Mouse (Mus musculus) lung, embryonic 14.5 days (tissue): ENCODE data around the gene Trabd2b. TPM values are rescaled to one million over a fixed set of nuclear protein-coding genes. Genes with fewer than 3 reads are reported as not detected.

Source experiments
- ATAC-seq: fragments of 200-750 bp; cut with Nextera tagmentation; 2 replicates; pipeline ENCODE4 v1.8.0; 2017; ENCODE audit warnings: mild to moderate bottlenecking, moderate TSS enrichment, moderate library complexity; ENCODE audit not compliant: insufficient read depth
- DNase-seq: peaks from one replicate; pipeline ENCODE4 v3.0.0-alpha.2; 2015
- H3K27ac ChIP-seq: fragments of 300-500 bp; sonication (generic); 2 replicates; pipeline ENCODE4 v1.5.1; 2014; ENCODE audit warnings: low read depth, mild to moderate bottlenecking, moderate library complexity
- H3K27me3 ChIP-seq: fragments of 300-500 bp; sonication (generic); 2 replicates; pipeline ENCODE4 v1.6.1; 2014; ENCODE audit warnings: low read length, control low read depth; ENCODE audit not compliant: insufficient read depth
- H3K36me3 ChIP-seq: fragments of 300-500 bp; sonication (generic); 2 replicates; pipeline ENCODE4 v1.6.1; 2014; ENCODE audit warnings: control low read depth; ENCODE audit not compliant: insufficient read depth
- H3K4me1 ChIP-seq: fragments of 300-500 bp; sonication (generic); 2 replicates; pipeline ENCODE4 v1.6.1; 2014; ENCODE audit warnings: antibody characterized with exemption, control low read depth; ENCODE audit not compliant: insufficient read depth
- H3K4me2 ChIP-seq: fragments of 300-500 bp; sonication (generic); 2 replicates; pipeline ENCODE4 v1.6.1; 2014; ENCODE audit warnings: mild to moderate bottlenecking
- H3K4me3 ChIP-seq: fragments of 300-500 bp; sonication (generic); 2 replicates; pipeline ENCODE4 v1.5.1; 2014; ENCODE audit warnings: low read depth, low read length
- H3K9ac ChIP-seq: fragments of 300-500 bp; sonication (generic); 2 replicates; pipeline ENCODE4 v1.6.1; 2014
- H3K9me3 ChIP-seq: fragments of 300-500 bp; sonication (generic); 2 replicates; pipeline ENCODE4 v1.6.1; 2016; ENCODE audit warnings: low read depth, low read length, control low read depth
- CTCF ChIP-seq: IDR thresholded peaks from 2 replicates; pipeline ENCODE4 v1.5.1; 2016; ENCODE audit warnings: antibody characterized with exemption, low read depth
- WGBS: fragments of 180-500 bp; shearing (Covaris S2); extraction: QIAGEN DNeasy Blood & Tissue Kit; methylation state at CpG from one replicate; pipeline ENCODE4 v1.1.7; 2014; 5-methylcytosine and 5-hydroxymethylcytosine counted together
- polyA plus RNA-seq: library from polyadenylated mRNA; unstranded; fragments of >200 nt; fragmentation: Nextera tagmentation; extraction: Ambion mirVana; gene quantifications from 2 replicates; pipeline ENCODE4 v1.2.1, GENCODE M21; 2014

Trabd2b gene
- polyA plus RNA-seq, 1 experiment from 2014 or later, result 4.6 TPM

GRCm38 (mm10) chr4:114487701-114488100, 81.2 kb downstream of the Trabd2b start:
- no peaks in the 10 kb centered on the region for H3K36me3 ChIP-seq

GRCm38 (mm10) chr4:114492157-114492556, 85.6 kb downstream of the Trabd2b start:
- H3K9ac ChIP-seq, result no peak overlapping the region
- no peaks in the 10 kb centered on the region for H3K27me3 ChIP-seq
- no peak for DNase-seq
- no peak overlapping the region for H3K4me3 ChIP-seq
- 0 out of 2 replicates have a peak, but pooled peaks cover 3% of the 10 kb centered on the region for H3K9me3 ChIP-seq
- 46% methylated on average over 4 of the region's 4 CpGs for WGBS
- no peak for TF ChIP-seq CTCF
- H3K27ac ChIP-seq, result no peak overlapping the region
- no peak overlapping the region for H3K4me2 ChIP-seq
- H3K36me3 ChIP-seq, result no peaks in the 10 kb centered on the region
- ATAC-seq, result no peak
- H3K4me1 ChIP-seq, result no peaks in the 10 kb centered on the region

More at GRCm38 (mm10) chr4:114487701-114488100, 81.2 kb downstream of the Trabd2b start:
- ATAC-seq (no peak), DNase-seq (no peak)
- 0 out of 2 replicates have a peak, but pooled peaks cover 3% of the 10 kb centered on the region for H3K9me3 ChIP-seq
- no peaks in the 10 kb centered on the region for H3K4me1 ChIP-seq
- no peak for TF ChIP-seq CTCF
- H3K9ac ChIP-seq, result no peak overlapping the region
- H3K4me2 ChIP-seq, result no peak overlapping the region
- H3K27ac ChIP-seq, result no peak overlapping the region
- WGBS, result 66% methylated on average over 3 of the region's 3 CpGs
- H3K27me3 ChIP-seq, result no peaks in the 10 kb centered on the region
- no peak overlapping the region for H3K4me3 ChIP-seq

DNA sequence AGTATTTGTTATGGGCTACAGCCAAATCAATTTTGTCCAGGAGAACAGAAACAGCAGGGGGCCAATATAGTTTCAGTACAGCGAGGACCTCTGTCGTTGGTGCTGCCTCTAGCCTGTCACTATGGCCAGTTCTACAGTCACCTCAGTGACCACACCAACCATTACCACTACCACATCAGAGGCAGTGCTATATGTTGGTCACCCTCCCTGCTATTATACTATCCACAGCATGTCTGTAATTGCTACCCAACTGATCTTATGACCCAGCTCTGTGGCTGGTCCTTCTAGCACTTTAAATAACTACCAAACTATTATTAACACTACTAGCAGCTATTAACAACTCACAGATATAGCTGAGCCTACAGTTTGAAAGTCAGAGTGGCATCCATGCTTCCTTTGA, 87.5 kb downstream of the Trabd2b start:
- Histone ChIP-seq H3K27me3 (no peaks in the 10 kb centered on the region), H3K9ac (no peak overlapping the region), H3K4me1 (no peaks in the 10 kb centered on the region), H3K4me2 (no peak overlapping the region), H3K9me3 (0 out of 2 replicates have a peak, but pooled peaks cover 3% of the 10 kb centered on the region), H3K36me3 (no peaks in the 10 kb centered on the region), H3K27ac (no peak overlapping the region), H3K4me3 (no peak overlapping the region)
- no peak for ATAC-seq
- DNase-seq, result no peak
- WGBS, result 87% methylated on average over 2 of the region's 2 CpGs
- no peak for TF ChIP-seq CTCF

DNA sequence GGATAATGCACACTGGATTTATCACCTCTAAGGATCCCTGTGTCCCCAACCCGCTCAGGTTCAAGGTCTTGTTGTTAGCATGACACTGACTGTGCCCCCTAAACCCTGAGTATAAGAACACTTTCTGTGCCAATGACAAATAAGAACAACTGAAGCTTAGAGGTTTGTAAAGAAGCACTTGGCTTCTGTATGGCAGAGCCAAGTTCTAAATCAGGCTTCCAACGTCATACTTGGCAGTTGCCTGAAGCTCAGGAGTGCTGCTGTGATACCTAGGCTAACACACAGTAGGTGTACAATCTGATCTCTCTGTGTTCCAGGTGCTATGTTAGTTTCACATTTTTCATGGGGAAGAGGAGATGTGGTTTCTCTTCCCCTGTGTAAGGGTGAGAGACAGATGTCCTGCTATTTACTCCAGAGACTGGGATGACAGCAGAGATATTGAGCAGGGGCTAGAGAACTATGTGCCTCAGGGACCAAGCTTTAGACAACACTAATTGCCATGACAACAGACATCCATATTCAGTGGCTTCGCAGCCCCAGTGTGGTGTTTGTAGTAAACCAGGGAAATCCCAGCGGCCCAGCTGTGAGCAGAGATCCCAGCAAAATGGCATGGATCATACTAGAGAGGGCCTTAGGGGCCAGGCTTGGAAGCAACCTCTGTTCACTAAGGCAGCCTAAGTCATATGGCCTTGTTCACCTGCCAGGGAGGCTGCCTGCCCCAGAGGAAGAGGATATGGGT, 89.3 kb downstream of the Trabd2b start:
- no peaks in the 10 kb centered on the region for H3K36me3 ChIP-seq
- H3K4me1 ChIP-seq, result no peaks in the 10 kb centered on the region
- H3K4me3 ChIP-seq, result no peak overlapping the region
- no peaks in the 10 kb centered on the region for H3K27me3 ChIP-seq
- ATAC-seq (0 out of 2 replicates have a peak, but pooled peaks have one; percentile 31), DNase-seq (no peak)
- H3K27ac ChIP-seq, result no peak overlapping the region
- no peak overlapping the region for H3K4me2 ChIP-seq
- 50% methylated on average over 4 of the region's 4 CpGs for WGBS
- no peak for TF ChIP-seq CTCF
- no peak overlapping the region for H3K9ac ChIP-seq
- H3K9me3 ChIP-seq, result no peaks in the 10 kb centered on the region

DNA sequence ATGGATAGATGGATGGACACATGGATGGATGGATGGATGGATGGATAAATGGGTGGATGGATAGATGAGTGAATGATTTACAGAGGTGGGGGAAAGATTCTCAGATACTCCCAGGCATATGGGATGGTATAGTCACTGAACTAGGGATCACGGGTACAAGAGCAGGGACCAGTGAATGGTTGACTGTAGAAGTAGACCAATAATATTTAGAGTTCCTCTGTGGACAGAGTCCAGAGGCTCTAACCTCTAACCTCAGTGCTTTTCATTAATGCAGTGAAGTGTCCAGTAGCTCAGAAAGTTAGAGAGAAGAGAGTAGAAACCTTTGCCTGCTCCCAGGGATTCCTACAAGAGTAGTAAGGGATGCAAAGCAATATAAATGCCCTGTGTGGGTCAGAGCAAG, 93.1 kb downstream of the Trabd2b start:
- Histone ChIP-seq H3K36me3 (no peaks in the 10 kb centered on the region), H3K27me3 (no peaks in the 10 kb centered on the region), H3K4me1 (no peaks in the 10 kb centered on the region), H3K27ac (no peak overlapping the region), H3K9me3 (no peaks in the 10 kb centered on the region), H3K4me2 (no peak overlapping the region), H3K4me3 (no peak overlapping the region), H3K9ac (no peak overlapping the region)
- DNase-seq (no peak), ATAC-seq (no peak)
- TF ChIP-seq CTCF, result no peak
- 75% methylated on average over 1 of the region's 1 CpGs for WGBS

DNA sequence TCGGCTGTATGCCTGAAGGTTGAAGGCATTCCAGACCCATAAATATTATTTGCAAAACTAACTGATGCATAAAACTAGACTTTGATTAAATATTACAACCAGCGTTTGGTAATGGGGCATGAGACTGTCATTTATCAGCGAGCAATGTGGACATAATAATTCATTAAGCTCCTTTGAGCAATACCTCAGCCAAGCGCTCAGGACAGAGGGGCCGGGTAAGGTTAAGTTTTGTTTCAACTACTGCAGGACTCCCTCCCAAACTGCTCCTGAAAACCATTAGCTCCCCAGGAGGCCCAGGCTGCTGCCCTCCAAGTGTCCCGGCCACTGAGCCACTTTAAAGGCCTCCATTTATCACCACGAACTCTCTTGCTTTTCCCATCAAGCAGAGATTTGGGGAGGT, 93.8 kb downstream of the Trabd2b start:
- H3K27me3 ChIP-seq, result no peaks in the 10 kb centered on the region

GRCm38 (mm10) chr4:114501048-114501447, 94.5 kb downstream of the Trabd2b start:
- H3K4me1 ChIP-seq, result no peaks in the 10 kb centered on the region
- H3K9ac ChIP-seq, result no peak overlapping the region
- no peak for ATAC-seq
- no peak overlapping the region for H3K27ac ChIP-seq
- H3K4me2 ChIP-seq, result no peak overlapping the region
- 75% methylated on average over 1 of the region's 1 CpGs for WGBS
- no peak for DNase-seq
- TF ChIP-seq CTCF, result no peak
- no peaks in the 10 kb centered on the region for H3K27me3 ChIP-seq
- no peaks in the 10 kb centered on the region for H3K9me3 ChIP-seq
- no peaks in the 10 kb centered on the region for H3K36me3 ChIP-seq
- no peak overlapping the region for H3K4me3 ChIP-seq

More for the DNA sequence above, 93.8 kb downstream of the Trabd2b start:
- Histone ChIP-seq H3K27ac (no peak overlapping the region), H3K36me3 (no peaks in the 10 kb centered on the region), H3K9me3 (no peaks in the 10 kb centered on the region), H3K4me1 (no peaks in the 10 kb centered on the region), H3K4me2 (no peak overlapping the region), H3K4me3 (no peak overlapping the region), H3K9ac (no peak overlapping the region)
- ATAC-seq (no peak), DNase-seq (no peak)
- no peak for TF ChIP-seq CTCF
- WGBS, result 56% methylated on average over 7 of the region's 7 CpGs
